Mouse (Mus musculus) inflammation-experienced regulatory T-cells, adult 6 months (primary cell): ENCODE measurements around the gene Kank2. TPM values are rescaled to one million over a fixed set of nuclear protein-coding genes. Genes with fewer than 3 reads are reported as not detected.

Experiments used
- ATAC-seq: one replicate; pipeline ENCODE4 v1.8.0; 2017
- polyA plus RNA-seq, 3 experiments: library from polyadenylated mRNA; unstranded; fragments of 100-300 nt; shearing (Covaris generic); gene quantifications; one replicate each; pipeline ENCODE4 v1.2.1; 2017

The Kank2 gene
- not detected for polyA plus RNA-seq

GRCm38 (mm10) chr9:21798345-21799009 is at the start of gene Kank2:
TSS of gene Kank2 (minus strand) at chr9:21798744.
- ATAC-seq: peak; percentile 81

- no peak for ATAC-seq
These were observed 49.4 kb upstream of the Kank2 start for GRCm38 (mm10) chr9:21847926-21848325.

- ATAC-seq: no peak
These were observed 48.9 kb upstream of the Kank2 start for GRCm38 (mm10) chr9:21847425-21847824.

GRCm38 (mm10) chr9:21846755-21847341 is 48.3 kb upstream of the Kank2 start:
- ATAC-seq: no peak

- no peak for ATAC-seq
These were observed 47.0 kb upstream of the Kank2 start for GRCm38 (mm10) chr9:21845381-21846080.

- no peak for ATAC-seq
These were observed 44.5 kb upstream of the Kank2 start for GRCm38 (mm10) chr9:21843086-21843485.

- no peak for ATAC-seq
These were observed 43.8 kb upstream of the Kank2 start for GRCm38 (mm10) chr9:21842391-21842790.

GRCm38 (mm10) chr9:21841340-21841739 is 42.8 kb upstream of the Kank2 start:
- ATAC-seq: no peak

GRCm38 (mm10) chr9:21840115-21840787 is 41.7 kb upstream of the Kank2 start:
- no peak for ATAC-seq

GRCm38 (mm10) chr9:21837690-21838089 is 39.1 kb upstream of the Kank2 start:
- no peak for ATAC-seq

- no peak for ATAC-seq
These were observed 36.8 kb upstream of the Kank2 start, which contains the start of gene Angptl8 for GRCm38 (mm10) chr9:21835258-21835912. TSS of gene Angptl8 (plus strand) at chr9:21835510.

- no peak for ATAC-seq
These were observed 33.2 kb upstream of the Kank2 start for GRCm38 (mm10) chr9:21831558-21832240.

- no peak for ATAC-seq
These were observed 32.4 kb upstream of the Kank2 start for GRCm38 (mm10) chr9:21830936-21831335.

GRCm38 (mm10) chr9:21830461-21830850 is 31.9 kb upstream of the Kank2 start:
- ATAC-seq: no peak

- ATAC-seq: no peak
These were observed 31.4 kb upstream of the Kank2 start for GRCm38 (mm10) chr9:21829834-21830460.

GRCm38 (mm10) chr9:21824366-21824765 is 25.8 kb upstream of the Kank2 start:
- ATAC-seq: no peak

GRCm38 (mm10) chr9:21823957-21824356 is 25.4 kb upstream of the Kank2 start:
- no peak for ATAC-seq

- no peak for ATAC-seq
These were observed 24.1 kb upstream of the Kank2 start for GRCm38 (mm10) chr9:21822686-21823085.

- ATAC-seq: no peak
These were observed 21.6 kb upstream of the Kank2 start for GRCm38 (mm10) chr9:21820183-21820582.

- ATAC-seq: no peak
These were observed 20.7 kb upstream of the Kank2 start for GRCm38 (mm10) chr9:21819181-21819729.

- ATAC-seq: no peak
These were observed 20.0 kb upstream of the Kank2 start for GRCm38 (mm10) chr9:21818561-21818960.
